Mouse (Mus musculus) cerebellum, adult 9-11 months (tissue): ENCODE results near the gene Cep250.
A peak's percentile ranks its signal among the peaks of the same experiment; 100 is the strongest.
"Not testable (repeated sequence)": the region's sequence is repeated elsewhere in the genome, so short reads cannot be mapped to it uniquely, and the experiment has no call there.

Experiments
- DNase-seq: peaks from one replicate; pipeline ENCODE4 v3.0.0; 2022

Cep250 gene

DNA sequence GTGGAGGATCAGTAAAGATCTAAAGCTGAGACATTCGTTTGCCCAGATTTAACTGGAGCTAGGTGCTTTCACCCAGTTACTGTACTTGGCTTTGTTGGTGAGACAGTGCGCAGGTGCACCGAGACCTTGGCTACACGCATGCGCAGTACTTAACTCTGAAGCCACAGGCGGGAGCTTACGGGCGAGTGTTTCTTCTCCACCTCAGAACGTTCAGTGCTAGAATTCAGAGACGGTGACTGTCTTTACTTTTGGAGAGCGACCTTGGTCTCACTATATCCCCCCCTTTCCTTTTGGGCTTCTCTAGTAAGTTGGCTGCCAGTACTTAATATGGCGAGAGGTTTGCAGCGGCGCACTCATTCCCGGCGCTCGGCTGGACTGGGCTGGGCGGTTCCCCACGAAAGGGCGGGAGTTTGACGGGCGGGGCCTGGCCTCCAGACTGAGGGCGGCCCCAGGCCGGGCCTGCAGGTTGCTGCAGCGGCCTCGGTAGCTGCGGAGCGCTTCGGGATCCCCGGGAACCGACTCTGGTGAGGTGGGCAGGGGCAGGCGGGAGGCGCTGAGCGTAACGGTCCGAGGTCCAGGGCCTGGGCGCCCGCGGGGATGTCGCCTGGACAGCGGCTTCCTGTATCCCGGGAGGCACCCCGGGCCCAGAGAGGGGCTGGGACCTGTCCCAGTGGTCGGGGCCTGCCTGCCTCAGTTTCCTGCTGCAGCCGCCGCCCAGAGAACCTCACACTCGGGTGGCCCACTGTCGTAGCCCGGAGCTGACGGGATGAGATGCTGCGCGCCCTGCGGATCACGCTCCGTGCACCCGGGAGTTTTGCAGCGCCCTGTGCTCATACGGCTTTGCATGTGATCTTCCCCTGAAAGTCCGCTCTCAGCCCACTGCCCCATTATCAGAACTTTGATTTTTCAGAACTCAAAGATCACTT lies at the start of gene Cep250:
Cep250 (plus strand) TSS at position 325 of the 926 bp plus-strand sequence.
- peak; percentile 92 for DNase-seq

DNA sequence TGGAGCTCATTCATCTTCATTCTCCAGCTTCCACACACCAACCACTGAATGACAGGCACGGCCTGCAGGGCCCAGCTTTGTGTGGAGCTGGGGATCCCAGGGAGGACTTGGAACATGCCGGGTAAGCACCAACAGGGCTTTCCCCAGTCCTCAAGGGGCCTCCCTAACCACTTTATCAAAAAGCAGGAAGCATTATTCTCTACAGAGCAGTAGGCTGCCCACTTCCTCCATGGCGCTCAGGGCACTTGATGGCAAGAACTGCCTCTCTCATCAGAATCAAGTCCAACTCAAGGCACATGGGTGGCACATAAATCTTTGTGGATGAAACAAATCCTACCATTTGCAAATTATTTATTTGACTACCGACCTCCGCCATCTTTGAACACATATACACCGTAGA lies 41.6 kb upstream of the Cep250 start:
- DNase-seq: no peak

DNA sequence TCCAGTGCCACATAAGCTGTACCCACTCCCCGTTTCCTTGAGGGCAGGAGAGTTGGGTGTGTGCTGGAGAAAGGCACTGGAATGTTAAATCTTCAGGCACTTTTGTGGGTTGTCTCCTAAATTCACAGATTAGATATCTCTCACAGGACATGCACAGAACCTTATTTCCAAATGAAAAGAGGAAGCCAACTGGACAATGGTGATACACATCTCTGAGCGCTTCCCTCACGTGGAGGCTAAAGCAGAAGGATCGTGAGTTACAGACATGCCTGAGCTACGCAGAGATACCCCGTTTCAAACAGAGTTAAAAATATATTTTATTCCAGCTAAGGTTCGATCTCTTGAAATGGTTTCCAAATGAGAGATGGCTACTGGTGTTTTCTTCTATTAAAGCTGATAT lies 33.1 kb upstream of the Cep250 start:
- DNase-seq: no peak

DNA sequence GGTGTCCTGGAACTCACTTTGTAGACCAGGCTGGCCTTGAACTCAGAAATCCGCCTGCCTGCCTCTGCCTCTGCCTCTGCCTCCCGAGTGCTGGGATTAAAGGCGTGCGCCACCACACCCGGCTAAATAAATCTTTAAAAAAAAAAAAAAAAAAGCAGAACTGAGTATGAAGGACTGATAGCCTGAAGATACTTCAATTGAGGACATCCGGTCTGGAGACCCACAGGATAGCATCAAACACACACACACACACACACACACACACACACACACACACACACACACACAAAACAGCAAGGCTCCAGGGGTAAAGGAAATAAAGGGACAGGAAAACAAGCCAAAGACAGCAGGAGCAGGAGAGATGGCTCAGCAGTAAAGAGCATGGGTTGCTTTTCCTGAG lies 31.0 kb upstream of the Cep250 start:
- DNase-seq: not testable (repeated sequence)

DNA sequence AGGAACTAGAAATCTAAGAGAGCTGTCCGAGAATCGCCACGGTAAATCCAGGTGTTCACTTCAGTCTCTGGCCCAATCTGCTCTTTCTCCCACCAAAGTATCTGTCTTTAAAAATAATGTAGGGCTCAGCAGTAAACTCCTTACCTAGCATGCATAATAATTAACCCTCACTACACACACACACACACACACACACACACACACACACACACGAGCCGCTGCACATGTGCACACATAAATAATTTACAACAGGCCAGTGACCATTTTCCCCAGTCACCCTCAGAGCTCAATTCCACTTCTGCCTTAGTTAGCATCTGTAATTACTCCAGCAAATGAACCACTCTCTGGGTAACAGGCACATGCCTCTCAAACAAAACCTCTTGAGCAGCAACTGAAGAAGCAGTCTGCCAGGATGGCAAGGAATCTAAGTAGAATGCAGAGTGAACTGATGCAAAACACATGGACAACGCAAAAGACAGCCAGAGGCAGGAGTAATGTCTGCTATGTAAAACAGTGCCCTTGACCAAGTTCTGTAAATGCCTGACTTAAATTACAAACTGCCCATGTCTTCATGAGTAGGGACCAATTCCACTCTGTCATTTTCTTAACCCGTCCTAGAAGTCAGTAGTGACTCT lies 27.4 kb upstream of the Cep250 start:
- DNase-seq: no peak

DNA sequence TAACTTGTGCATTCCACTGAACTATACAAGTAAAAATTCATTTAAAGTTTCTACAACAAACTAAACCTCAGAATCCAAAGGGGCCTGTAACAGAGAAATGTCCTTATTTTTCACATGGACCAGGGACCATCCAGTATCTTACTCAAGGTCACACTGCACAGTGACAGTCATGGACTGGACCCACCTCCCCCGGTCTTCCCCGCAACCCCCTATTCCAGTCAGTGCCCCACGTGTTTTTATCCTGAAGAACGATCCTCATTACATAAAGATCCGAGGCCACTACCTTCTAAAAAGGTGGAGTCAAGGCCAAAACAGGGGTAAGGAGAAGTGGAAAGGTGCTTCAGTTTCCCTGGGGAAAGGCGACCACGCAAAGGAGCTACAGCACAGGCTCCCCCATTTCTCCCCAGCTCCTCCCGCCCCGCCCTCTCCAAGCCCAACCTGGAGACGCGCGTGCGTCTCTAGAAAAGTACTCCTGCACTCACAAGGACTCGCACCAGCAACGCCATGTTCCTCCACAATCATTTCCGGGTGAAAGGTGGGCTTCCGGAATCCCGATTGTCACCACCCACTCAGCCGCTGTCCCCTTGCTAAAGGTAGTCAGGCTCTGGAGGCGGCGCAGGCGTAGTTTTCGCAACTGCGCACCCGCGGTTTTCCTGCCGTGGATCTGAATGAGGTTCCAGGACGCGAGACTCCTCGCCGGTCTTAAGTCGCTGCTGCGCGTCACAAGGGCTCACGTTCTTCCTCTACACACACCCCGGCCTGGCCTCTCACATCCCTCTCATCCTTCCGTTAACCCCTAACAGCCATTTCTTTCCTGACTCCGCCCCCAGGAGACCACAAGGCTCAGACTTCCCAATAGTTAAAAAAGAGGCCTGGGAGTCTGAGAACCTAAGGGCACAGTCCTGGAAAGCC lies 26.5 kb upstream of the Cep250 start, which contains the start of gene Uqcc1:
Uqcc1 (minus strand) TSS at position 780 of the 912 bp plus-strand sequence.
- DNase-seq: peak; percentile 94

DNA sequence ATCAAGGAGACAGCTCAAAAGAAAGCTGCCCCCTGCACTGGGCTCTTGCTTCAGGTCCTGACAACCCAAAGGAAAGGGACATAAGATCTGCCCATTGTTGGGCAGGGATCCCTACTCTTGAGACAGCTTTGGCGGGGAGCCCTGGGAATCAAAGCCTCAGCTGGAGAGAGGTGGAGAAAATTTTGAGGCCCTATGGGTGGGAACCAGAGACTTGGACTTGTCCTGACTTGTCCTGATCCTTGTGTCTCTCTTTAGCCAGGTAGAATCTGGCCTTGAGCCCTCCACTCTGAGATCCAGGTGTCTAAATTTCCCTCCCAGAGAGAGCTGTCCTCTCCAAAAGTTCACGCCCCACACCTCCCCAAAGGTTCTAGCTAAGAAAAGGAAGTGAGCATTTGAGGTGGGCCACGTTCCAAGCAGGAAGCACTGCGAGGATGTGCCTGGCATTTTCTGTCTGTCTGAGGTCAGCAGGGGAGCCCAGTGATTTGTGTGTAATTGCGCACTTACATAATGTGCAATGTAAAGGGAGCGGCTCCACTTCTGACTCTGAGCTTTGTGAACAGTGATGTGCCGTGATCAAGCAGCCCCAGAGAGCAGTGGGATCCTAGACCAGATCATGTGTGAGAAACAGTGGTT lies 16.2 kb upstream of the Cep250 start:
- DNase-seq: no peak

DNA sequence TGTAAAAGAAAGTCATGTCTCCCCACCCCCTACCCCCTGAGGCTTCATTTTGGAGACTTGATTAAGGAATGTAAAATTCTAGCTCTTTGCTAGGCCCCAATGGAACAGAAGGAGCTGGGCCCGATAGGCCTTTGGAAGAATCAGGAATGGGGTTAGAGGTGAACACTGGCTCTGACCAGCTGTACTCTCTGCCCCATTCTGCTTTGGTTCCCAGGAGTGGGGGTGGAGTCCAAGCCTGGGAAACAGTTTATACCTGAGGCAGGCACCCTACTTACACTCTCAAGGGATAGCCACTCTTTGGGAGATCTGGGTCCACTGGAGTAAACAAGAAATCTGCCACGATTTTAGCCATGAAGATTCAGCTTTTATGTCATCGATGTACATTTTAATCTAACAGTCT lies 15.6 kb upstream of the Cep250 start, which contains the start of gene Gm15557:
Gm15557 (plus strand) TSS at position 48 of the 400 bp plus-strand sequence.
- DNase-seq: no peak

DNA sequence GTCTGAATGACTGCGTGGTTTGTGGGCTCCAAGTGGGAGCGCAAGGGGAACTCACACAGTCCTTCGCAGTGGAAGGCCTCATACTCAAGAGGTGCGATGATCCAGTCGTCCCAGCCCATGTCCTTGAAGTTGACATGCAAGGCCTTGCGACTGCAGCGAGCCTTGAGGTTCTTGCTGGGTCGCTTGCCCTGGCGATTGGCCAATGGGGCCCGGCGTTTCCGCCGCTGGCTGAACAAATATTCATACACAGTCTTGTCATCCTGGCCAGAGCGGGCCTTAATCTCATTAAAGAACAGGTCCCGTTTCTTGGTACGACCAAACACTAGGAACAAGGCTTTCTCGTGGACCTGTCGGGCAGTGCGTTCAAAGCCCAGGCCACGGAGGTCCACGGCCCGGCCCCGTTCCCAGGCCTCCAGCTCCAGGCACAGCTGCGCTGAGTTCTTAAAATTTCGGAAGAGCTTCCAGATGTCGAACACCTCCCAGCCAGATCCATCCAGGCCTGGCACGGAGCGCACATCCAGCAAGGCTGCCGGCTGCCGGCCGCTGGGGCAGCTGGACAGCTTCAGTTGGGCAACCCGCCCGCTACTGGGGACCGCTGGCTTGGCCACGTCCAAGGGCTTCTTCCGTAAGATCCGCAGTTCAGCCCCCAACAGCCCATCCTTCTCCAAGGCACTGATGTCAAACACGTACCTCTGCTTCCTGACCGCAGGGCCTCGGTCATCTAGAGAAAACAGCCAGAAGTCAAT lies 14.4 kb upstream of the Cep250 start:
- no peak for DNase-seq

DNA sequence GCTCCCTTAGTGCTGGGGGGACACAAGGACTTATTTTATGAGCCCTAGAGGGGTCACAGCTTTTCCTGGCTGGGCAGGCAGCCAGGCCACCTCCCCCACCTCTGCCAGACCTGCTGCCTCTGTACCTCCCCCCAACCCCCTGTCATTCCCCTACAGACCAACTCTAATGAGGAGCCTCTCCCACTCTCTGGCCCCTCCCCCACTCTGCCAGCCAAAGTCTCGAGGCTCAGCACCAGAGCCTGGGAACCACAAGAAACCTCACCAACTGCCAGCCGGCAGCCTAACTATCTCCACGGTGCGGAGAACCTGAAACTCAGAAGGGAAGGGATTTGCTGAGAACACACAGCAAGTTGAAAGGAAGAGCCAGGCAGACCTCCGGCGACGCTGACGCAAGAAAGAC lies 12.8 kb upstream of the Cep250 start:
- DNase-seq: no peak

DNA sequence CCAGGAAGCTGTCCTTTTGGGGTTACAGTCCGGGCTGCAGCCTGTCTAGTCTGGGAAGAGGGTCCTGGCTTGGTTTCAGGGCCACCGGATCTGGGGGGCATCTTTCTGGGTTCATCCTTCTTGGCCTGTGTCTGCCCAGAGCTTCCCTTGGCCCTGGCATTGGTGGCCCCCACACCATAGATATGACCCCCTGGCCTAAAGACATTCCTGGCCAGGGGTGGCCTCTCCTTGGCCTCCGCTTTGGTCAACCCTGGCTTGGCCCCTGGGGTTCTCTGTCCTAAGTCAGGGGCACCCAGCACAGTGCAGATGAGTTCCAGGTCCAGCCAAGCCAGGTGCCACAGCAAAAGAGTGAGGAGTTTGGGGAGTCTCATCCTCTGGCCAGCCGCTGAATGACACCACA lies 11.6 kb upstream of the Cep250 start:
- no peak for DNase-seq

DNA sequence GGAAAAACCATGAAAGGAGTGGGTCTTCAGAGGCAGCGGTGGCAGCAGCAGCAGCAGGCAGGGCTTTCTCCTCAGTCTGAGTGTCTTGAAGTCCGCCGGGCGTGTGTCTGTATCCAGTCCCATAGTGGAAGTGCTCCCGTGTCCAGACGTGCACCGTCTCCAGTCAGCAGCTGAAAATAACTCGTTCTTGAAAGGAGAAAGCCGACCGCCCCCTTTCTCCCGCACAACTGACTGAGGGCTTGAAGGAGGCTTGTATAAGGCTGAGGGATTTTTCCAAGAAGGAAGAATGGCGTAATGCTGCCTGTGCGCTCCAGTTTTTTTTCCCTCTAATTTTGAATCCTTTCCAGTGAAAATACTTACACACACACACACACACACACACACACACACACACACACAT lies 11.1 kb upstream of the Cep250 start, which contains the start of gene Gdf5:
Gdf5 (minus strand) TSS at position 244 of the 400 bp plus-strand sequence.
- no peak for DNase-seq

DNA sequence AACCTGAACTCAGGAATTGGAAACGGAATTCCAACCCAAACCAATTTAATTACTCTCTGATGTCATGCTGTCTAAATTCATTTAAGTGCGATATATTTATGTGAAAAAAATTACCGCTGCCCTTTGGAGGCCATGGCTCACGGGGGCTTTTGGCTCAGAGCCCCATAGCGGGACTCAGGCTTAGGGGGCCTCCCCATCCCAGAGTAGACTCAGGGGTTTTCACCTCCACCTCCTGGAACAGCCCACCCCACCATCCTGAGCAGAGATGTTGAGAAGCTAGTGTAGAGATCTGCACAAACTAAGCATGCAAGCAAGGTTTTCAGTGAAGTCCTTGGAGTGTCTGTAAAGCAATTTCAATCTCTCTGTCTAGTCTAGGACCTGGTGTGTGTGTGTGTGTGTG lies 10.7 kb upstream of the Cep250 start:
- no peak for DNase-seq

DNA sequence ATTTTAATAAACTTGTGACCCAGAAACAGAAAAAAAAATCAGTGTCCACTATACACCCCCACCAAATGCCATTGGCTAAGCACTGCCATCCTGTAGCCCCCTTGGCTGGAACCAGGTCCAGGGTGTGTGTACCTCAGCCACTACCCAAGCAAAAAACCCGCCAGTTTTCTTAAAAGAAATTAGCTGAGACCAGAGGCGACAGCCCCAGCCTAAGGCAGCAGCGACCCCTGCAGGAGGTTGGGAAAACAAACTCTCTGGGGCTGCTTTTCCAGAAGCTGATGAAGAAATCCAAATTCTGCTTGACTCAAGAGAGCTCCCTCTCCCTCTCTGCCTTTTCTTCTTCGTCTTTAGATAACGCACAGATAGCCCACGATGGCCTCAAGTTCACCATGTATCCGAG lies 10.2 kb upstream of the Cep250 start:
- DNase-seq: peak; percentile 41

DNA sequence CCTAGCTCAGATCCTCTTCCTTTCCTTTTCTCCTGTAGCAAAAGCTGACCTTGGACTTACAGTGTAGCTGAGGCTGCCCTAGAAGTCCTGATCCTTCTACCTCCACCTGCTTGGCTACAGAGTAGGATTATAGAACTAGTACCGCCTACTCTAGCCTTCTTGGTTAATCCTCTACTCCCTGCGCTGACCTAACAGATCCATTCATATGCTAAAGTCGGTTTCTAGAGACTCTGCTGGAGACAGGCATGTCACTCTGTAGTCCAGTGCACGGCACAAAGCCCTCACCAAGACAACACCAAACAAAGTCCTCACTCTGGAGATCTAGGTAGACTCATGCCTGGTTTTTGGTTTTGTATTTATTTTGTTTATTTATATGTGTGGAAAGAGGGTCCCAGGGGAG lies 9.8 kb upstream of the Cep250 start:
- DNase-seq: no peak

DNA sequence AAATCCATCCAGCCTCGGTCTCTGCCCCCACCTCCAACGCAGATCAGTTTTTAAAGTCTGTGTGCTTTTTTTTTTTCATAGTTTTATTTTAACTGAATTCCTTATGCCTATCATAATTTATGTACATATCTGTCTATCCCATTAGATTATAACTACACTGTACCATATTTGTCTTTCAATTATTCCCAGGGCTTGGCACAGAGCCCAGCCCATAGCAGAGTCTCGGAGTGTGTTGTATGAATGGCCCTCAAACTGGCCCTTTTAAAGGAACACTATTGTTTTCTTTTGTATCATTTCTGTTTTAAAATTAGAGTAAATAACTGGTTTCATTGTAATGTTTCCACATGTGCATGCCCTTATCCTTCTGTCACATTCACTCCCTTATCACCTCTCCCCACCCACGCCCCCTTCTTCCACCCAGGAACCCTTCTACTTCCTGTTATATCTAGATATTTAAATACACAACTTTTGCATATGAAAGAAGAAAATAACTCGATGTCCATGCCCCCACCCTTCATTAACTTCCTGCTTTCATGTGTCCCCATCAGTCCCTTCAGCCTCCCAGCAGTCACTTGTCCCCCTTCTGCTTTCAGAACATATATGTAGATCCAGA lies 8.8 kb upstream of the Cep250 start:
- DNase-seq: no peak

DNA sequence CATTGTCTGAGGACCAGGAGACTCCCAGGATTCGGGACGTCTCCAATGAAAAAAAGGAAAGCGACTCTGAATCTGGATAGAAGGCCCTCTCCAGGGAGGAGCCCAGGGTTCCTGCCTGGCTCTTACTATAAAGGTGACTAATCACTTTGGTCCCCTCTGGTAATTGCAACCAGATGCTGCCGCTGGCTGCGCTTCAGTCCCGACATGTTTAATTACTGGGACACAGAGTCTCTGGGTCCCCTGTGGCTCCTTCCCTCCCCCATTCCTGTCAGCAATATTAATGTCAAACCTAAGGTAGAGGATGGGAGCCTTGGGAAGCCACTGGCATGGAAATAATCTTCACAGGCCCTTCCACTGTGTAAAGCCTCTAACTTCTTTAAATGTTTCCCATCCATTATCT lies 6.9 kb upstream of the Cep250 start:
- no peak for DNase-seq

DNA sequence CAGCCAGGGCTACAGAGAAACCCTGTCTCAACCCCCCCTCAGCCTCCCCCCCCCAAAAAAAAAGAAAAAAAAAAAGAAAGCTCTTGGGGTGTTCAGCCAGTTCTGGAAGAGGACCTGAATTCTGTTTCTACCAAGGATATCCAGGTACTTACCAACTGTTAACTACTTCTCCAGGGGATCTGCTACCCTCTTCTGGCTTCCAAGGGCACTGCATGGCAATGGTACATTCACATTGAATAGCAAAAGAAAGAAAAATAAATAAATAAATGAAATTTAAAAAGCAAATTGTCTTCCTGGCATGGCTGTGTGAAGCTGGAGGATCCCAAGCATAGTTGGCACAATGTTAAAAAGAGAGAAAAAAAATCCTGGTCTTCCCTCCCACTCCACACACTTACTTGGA lies 4.3 kb upstream of the Cep250 start:
- DNase-seq: peak; percentile 75

DNA sequence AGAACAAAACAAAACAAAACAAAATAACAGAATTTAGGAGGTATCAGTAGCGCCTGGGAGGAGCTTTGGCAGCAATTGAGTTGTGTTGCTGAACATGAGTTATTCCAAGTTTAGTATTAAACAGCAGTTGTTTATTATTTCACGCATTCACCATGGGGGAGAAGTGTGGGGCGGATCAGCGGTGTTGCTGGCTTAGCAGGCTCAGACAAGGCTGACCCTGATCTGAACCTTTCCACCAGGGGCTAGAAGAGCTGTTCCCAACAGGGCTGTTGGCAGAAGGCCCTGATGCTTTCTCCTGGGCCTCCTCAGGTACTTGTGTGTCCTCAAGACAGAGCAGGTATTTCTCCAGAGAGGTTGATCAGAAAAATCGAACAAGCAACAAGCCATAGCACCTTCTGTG lies 3.7 kb downstream of the Cep250 start:
- no peak for DNase-seq

DNA sequence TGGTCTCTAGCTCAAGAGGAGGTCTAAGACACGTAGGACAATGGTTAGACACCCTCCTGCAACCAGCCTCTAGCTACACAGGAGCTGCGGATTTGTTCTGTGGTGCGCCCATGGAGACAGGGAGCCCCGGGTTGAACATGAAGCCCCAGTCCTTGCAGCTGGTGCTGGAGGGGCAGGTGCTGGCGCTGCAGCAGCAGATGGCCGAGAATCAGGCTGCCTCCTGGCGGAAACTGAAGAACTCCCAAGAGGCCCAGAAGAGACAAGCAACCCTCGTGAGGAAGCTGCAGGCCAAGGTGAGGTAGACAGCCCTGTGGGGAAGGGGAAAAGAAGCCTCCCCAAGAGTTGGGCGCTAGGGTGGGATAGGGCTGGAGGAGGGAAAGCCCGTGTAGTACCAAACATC lies 5.6 kb downstream of the Cep250 start:
- no peak for DNase-seq

DNA sequence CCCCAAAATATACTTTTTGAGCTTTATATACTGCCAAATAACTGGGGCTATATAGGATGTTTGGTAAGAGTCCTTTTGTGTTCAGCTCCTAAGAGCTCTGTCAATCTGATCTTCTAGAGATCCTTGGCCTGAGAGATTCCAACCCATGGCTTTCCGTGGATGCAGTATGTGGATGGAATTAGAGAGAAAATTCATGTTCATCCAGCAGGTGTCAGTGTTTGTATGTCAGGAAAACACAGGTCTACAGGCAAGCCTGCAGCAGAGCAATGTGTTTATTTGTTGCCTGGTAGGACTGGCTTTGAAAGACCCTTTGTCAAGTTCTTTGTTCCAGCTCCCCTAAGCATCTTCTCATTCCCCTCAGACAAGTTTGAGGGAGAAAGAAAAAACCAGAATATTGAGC lies 6.7 kb downstream of the Cep250 start:
- no peak for DNase-seq
